Mouse (Mus musculus): ENCODE measurements at regions not wholly inside any gene's neighbourhood (a gene's known extent, or its start where the extent isn't known, plus 50 kb on each side); places are given as distances from the start of the nearest gene placed in this dataset.

DNA sequence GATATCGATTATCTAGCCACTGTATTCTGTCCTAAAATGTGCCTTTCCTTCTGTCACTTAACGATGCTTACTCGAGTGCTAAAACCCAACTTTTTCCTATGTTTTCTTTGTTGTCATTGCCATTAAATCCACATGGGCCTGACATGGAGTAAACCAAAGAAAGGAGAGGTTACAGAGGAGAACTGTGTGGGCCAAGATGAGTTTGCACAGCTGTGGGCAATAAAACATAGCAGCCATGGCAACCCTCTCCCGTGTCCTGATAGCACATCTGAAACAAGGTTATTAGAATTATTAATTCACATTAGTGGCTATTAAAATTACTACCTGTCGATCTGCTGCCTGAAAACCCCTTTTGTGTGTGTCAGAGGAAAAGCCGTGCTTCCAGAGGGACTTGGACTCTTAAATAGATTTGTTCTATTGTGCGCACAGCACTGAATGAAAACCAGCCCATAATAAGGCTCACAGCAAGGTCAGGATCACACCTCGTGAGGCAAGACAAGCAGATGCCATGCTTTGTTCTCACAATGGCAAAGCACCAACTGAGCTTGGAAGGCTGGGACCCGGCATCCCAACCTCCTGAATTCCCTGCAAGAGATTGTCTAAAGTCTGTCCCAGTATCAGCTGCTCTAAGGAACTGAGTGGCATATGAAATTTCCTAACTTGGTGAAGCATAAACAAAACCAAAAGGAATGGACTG is 95.0 kb upstream of the Nrp1 start:
- H3K4me3 ChIP-seq (ENCODE audit: low read depth, low read length) = no peak overlapping the region
- no peaks in the 10 kb centered on the region for H3K27me3 ChIP-seq (ENCODE audit: control insufficient read depth, insufficient read depth, low read length)
- WGBS (ENCODE audit: insufficient replicate concordance) = 79% methylated on average over 9 of the region's 9 CpGs
- no peak overlapping the region for H3K27ac ChIP-seq (ENCODE audit: low read depth, low read length)
- H3K4me1 ChIP-seq (ENCODE audit: control insufficient read depth, insufficient read depth, low read length) = peaks cover 13% of the 10 kb centered on the region
- H3K36me3 ChIP-seq (ENCODE audit: control insufficient read depth, insufficient read depth, low read length) = no peaks in the 10 kb centered on the region
- H3K9me3 ChIP-seq (replicated peaks; ENCODE audit: control insufficient read depth, low read length) = no peaks in the 10 kb centered on the region
- H3K4me2 ChIP-seq = no peak overlapping the region
- H3K9ac ChIP-seq (ENCODE audit: low read depth, low read length) = no peak overlapping the region
- ATAC-seq (replicated peaks; ENCODE audit: insufficient number of reproducible peaks, low FRiP score, low TSS enrichment) = no peak

DNA sequence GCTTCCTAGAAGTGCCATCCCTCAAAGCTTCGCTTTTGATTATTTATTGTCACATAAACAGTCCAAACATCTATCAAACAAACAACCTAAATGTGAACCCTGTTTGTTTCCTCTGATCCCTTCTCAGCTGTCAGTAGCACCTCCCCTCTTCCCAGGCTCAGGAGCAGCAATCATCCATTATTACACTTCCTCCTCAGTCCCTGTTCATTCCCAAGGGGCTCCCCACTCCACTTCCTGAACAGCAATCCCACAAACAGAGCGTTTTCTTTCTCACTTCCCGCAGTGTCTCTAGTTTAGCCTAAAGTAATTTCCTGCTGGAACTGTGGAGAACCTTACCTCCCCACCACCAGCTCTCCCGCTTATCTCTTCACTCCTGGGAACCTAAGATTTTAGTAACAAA is 91.1 kb upstream of the Nrp1 start:
- peaks cover 17% of the 10 kb centered on the region for H3K4me1 ChIP-seq (ENCODE audit: control insufficient read depth, insufficient read depth, low read length)
- H3K4me3 ChIP-seq (ENCODE audit: low read depth, low read length) = no peak overlapping the region
- no peaks in the 10 kb centered on the region for H3K36me3 ChIP-seq (ENCODE audit: control insufficient read depth, insufficient read depth, low read length)
- no peaks in the 10 kb centered on the region for H3K9me3 ChIP-seq (replicated peaks; ENCODE audit: control insufficient read depth, low read length)
- WGBS (ENCODE audit: insufficient replicate concordance) = 42% methylated on average over 4 of the region's 4 CpGs
- no peaks in the 10 kb centered on the region for H3K27me3 ChIP-seq (ENCODE audit: control insufficient read depth, insufficient read depth, low read length)
- no peak for ATAC-seq (replicated peaks; ENCODE audit: insufficient number of reproducible peaks, low FRiP score, low TSS enrichment)
- no peak overlapping the region for H3K9ac ChIP-seq (ENCODE audit: low read depth, low read length)
- H3K4me2 ChIP-seq = peak overlapping the region; percentile 14
- H3K27ac ChIP-seq (ENCODE audit: low read depth, low read length) = peak overlapping the region; percentile 57

DNA sequence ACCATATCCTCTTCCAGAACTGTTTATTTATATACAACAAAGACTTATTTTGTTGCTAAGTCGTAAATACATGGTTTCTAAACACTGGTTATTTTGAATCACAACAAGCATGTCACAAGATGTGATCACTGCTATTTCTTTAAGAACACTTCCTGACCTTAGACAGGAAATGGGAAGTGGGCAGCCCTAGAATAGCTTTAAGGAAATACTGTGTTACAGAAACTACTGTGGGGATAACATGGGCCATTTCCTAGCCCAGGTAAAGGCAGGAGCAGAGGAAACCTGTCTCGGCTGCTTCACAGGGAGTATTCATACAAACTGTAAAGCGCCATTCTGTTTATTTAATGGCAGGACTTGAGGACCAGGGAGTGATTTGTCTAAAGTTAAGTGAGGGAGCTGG is 90.4 kb upstream of the Nrp1 start:
- H3K9me3 ChIP-seq (replicated peaks; ENCODE audit: control insufficient read depth, low read length) = no peaks in the 10 kb centered on the region
- H3K27ac ChIP-seq (ENCODE audit: low read depth, low read length) = peak overlapping the region; percentile 54
- no peak overlapping the region for H3K4me3 ChIP-seq (ENCODE audit: low read depth, low read length)
- no peak overlapping the region for H3K9ac ChIP-seq (ENCODE audit: low read depth, low read length)
- no peaks in the 10 kb centered on the region for H3K36me3 ChIP-seq (ENCODE audit: control insufficient read depth, insufficient read depth, low read length)
- H3K27me3 ChIP-seq (ENCODE audit: control insufficient read depth, insufficient read depth, low read length) = no peaks in the 10 kb centered on the region
- peaks cover 24% of the 10 kb centered on the region for H3K4me1 ChIP-seq (ENCODE audit: control insufficient read depth, insufficient read depth, low read length)
- no peak for ATAC-seq (replicated peaks; ENCODE audit: insufficient number of reproducible peaks, low FRiP score, low TSS enrichment)
- WGBS (ENCODE audit: insufficient replicate concordance) = 60% methylated on average over 3 of the region's 3 CpGs
- H3K4me2 ChIP-seq = no peak overlapping the region

GRCm38 (mm10) chr8:128269546-128269945 is 88.9 kb upstream of the Nrp1 start:
- Histone ChIP-seq H3K27me3 (ENCODE audit: control insufficient read depth, insufficient read depth, low read length) (no peaks in the 10 kb centered on the region), H3K4me1 (ENCODE audit: control insufficient read depth, insufficient read depth, low read length) (peaks cover 29% of the 10 kb centered on the region), H3K9me3 (replicated peaks; ENCODE audit: control insufficient read depth, low read length) (no peaks in the 10 kb centered on the region), H3K36me3 (ENCODE audit: control insufficient read depth, insufficient read depth, low read length) (no peaks in the 10 kb centered on the region), H3K27ac (ENCODE audit: low read depth, low read length) (no peak overlapping the region), H3K9ac (ENCODE audit: low read depth, low read length) (no peak overlapping the region), H3K4me3 (ENCODE audit: low read depth, low read length) (no peak overlapping the region), H3K4me2 (no peak overlapping the region)
- no peak for ATAC-seq (replicated peaks; ENCODE audit: insufficient number of reproducible peaks, low FRiP score, low TSS enrichment)
- WGBS (ENCODE audit: insufficient replicate concordance) = 68% methylated on average over 1 of the region's 1 CpGs

GRCm38 (mm10) chr8:128272866-128273344 is 85.5 kb upstream of the Nrp1 start:
- Histone ChIP-seq H3K36me3 (ENCODE audit: control insufficient read depth, insufficient read depth, low read length) (no peaks in the 10 kb centered on the region), H3K4me1 (ENCODE audit: control insufficient read depth, insufficient read depth, low read length) (peaks cover 21% of the 10 kb centered on the region), H3K27me3 (ENCODE audit: control insufficient read depth, insufficient read depth, low read length) (no peaks in the 10 kb centered on the region), H3K27ac (ENCODE audit: low read depth, low read length) (peak overlapping the region; percentile 64), H3K4me2 (no peak overlapping the region), H3K4me3 (ENCODE audit: low read depth, low read length) (no peak overlapping the region), H3K9me3 (replicated peaks; ENCODE audit: control insufficient read depth, low read length) (no peaks in the 10 kb centered on the region), H3K9ac (ENCODE audit: low read depth, low read length) (no peak overlapping the region)
- no peak; the same call in 1 of the 2 replicates for ATAC-seq (replicated peaks; ENCODE audit: insufficient number of reproducible peaks, low FRiP score, low TSS enrichment)
- WGBS (ENCODE audit: insufficient replicate concordance) = 9% methylated on average over 3 of the region's 3 CpGs

DNA sequence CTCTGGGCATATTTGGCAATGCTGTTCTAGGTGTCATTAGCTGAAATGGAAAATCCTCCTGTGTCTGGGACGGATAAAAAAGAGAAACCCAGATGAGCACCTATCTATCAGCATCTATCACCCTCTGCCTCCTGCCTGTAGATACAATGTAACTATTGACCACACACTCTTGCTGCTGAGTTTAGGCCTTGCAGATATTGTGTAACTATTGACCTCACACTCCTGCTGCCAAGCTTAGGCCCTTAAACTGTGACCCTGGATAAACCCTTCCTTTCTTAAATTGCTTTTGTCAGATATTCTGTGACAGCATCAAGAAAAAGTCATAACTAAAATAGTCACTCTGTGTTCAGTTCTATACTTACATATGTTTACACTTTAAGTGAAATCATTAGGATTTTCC is 81.9 kb upstream of the Nrp1 start:
- Histone ChIP-seq H3K27me3 (ENCODE audit: control insufficient read depth, insufficient read depth, low read length) (no peaks in the 10 kb centered on the region), H3K9ac (ENCODE audit: low read depth, low read length) (no peak overlapping the region), H3K36me3 (ENCODE audit: control insufficient read depth, insufficient read depth, low read length) (no peaks in the 10 kb centered on the region), H3K4me1 (ENCODE audit: control insufficient read depth, insufficient read depth, low read length) (peaks cover 13% of the 10 kb centered on the region), H3K9me3 (replicated peaks; ENCODE audit: control insufficient read depth, low read length) (no peaks in the 10 kb centered on the region), H3K27ac (ENCODE audit: low read depth, low read length) (no peak overlapping the region), H3K4me3 (ENCODE audit: low read depth, low read length) (no peak overlapping the region), H3K4me2 (no peak overlapping the region)
- WGBS (ENCODE audit: insufficient replicate concordance) = 72% methylated on average over 1 of the region's 1 CpGs
- no peak for ATAC-seq (replicated peaks; ENCODE audit: insufficient number of reproducible peaks, low FRiP score, low TSS enrichment)

DNA sequence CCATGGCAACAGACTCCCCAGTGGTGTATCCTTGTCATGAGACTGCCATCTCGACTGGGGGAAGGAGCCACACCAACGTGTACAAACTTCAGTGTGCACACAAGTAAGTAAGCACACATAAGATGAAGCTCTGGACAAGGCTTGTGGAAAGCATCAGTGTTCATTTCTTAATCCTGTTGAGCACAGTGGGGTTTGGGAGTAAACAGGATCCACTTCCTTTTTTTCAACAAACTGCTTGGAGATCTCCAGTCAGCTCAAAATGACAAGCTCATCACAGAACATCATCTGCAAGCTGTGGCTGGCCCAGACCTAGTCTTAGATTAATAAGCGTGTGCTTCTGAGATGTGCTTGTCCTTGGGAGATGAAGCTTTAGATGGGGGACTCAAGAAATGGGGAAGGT is 75.6 kb upstream of the Nrp1 start:
- H3K4me1 ChIP-seq (ENCODE audit: control insufficient read depth, insufficient read depth, low read length) = no peaks in the 10 kb centered on the region
- H3K4me2 ChIP-seq = no peak overlapping the region
- 64% methylated on average over 3 of the region's 3 CpGs for WGBS (ENCODE audit: insufficient replicate concordance)
- no peak overlapping the region for H3K27ac ChIP-seq (ENCODE audit: low read depth, low read length)
- no peaks in the 10 kb centered on the region for H3K27me3 ChIP-seq (ENCODE audit: control insufficient read depth, insufficient read depth, low read length)
- no peak for ATAC-seq (replicated peaks; ENCODE audit: insufficient number of reproducible peaks, low FRiP score, low TSS enrichment)
- no peak overlapping the region for H3K4me3 ChIP-seq (ENCODE audit: low read depth, low read length)
- H3K9ac ChIP-seq (ENCODE audit: low read depth, low read length) = no peak overlapping the region
- no peaks in the 10 kb centered on the region for H3K9me3 ChIP-seq (replicated peaks; ENCODE audit: control insufficient read depth, low read length)
- H3K36me3 ChIP-seq (ENCODE audit: control insufficient read depth, insufficient read depth, low read length) = no peaks in the 10 kb centered on the region

GRCm38 (mm10) chr8:128283365-128283764 is 75.0 kb upstream of the Nrp1 start:
- Histone ChIP-seq H3K36me3 (ENCODE audit: control insufficient read depth, insufficient read depth, low read length) (no peaks in the 10 kb centered on the region), H3K4me1 (ENCODE audit: control insufficient read depth, insufficient read depth, low read length) (no peaks in the 10 kb centered on the region), H3K4me3 (ENCODE audit: low read depth, low read length) (no peak overlapping the region), H3K27me3 (ENCODE audit: control insufficient read depth, insufficient read depth, low read length) (no peaks in the 10 kb centered on the region), H3K9me3 (replicated peaks; ENCODE audit: control insufficient read depth, low read length) (no peaks in the 10 kb centered on the region), H3K9ac (ENCODE audit: low read depth, low read length) (no peak overlapping the region), H3K27ac (ENCODE audit: low read depth, low read length) (no peak overlapping the region), H3K4me2 (no peak overlapping the region)
- ATAC-seq (replicated peaks; ENCODE audit: insufficient number of reproducible peaks, low FRiP score, low TSS enrichment) = no peak
- WGBS (ENCODE audit: insufficient replicate concordance) = 85% methylated on average over 2 of the region's 2 CpGs

GRCm38 (mm10) chr8:128284816-128285215 is 73.6 kb upstream of the Nrp1 start:
- H3K4me1 ChIP-seq (ENCODE audit: control insufficient read depth, insufficient read depth, low read length) = no peaks in the 10 kb centered on the region
- no peak for ATAC-seq (replicated peaks; ENCODE audit: insufficient number of reproducible peaks, low FRiP score, low TSS enrichment)

More at GRCm38 (mm10) chr8:128284816-128285215, 73.6 kb upstream of the Nrp1 start:
- H3K9ac ChIP-seq (ENCODE audit: low read depth, low read length) = no peak overlapping the region
- H3K36me3 ChIP-seq (ENCODE audit: control insufficient read depth, insufficient read depth, low read length) = no peaks in the 10 kb centered on the region
- H3K4me2 ChIP-seq = no peak overlapping the region
- no peak overlapping the region for H3K4me3 ChIP-seq (ENCODE audit: low read depth, low read length)
- no peak overlapping the region for H3K27ac ChIP-seq (ENCODE audit: low read depth, low read length)
- no peaks in the 10 kb centered on the region for H3K27me3 ChIP-seq (ENCODE audit: control insufficient read depth, insufficient read depth, low read length)
- no peaks in the 10 kb centered on the region for H3K9me3 ChIP-seq (replicated peaks; ENCODE audit: control insufficient read depth, low read length)
- WGBS (ENCODE audit: insufficient replicate concordance) = 68% methylated on average over 3 of the region's 3 CpGs

All from heart, embryonic 11.5 days (tissue).